Mouse (Mus musculus): ENCODE measurements around the gene Esp16. TPM values are rescaled to one million over a fixed set of nuclear protein-coding genes. Genes with fewer than 3 reads are reported as not detected.
"Not testable (repeated sequence)": the region's sequence is repeated elsewhere in the genome, so short reads cannot be mapped to it uniquely, and the experiment has no call there.

Esp16 gene
- polyA plus RNA-seq (2016; fragmentation: Nextera tagmentation; extraction: Ambion mirVana): not detected in 2 replicates

- not testable (repeated sequence) for DNase-seq (ENCODE audit: extremely low spot score, low spot score); H3K4me3 ChIP-seq; H3K27me3 ChIP-seq (ENCODE audit: poor library complexity, severe bottlenecking); H3K4me1 ChIP-seq; H3K9me3 ChIP-seq; H3K27ac ChIP-seq; H3K36me3 ChIP-seq (replicated peaks)
- 77% methylated on average over 6 of the region's 6 CpGs for WGBS
Measured at GRCm38 (mm10) chr17:39535842-39536241, at the start of gene Esp16. Gene Esp16, plus strand, starts transcription at chr17:39536142.

GRCm38 (mm10) chr17:39498043-39498442 is 37.9 kb upstream of the Esp16 start:
- not testable (repeated sequence) for H3K27ac ChIP-seq; DNase-seq (ENCODE audit: extremely low spot score, low spot score); H3K36me3 ChIP-seq (replicated peaks); H3K4me3 ChIP-seq; H3K27me3 ChIP-seq (ENCODE audit: poor library complexity, severe bottlenecking); H3K4me1 ChIP-seq
- peaks cover 25% of the 10 kb centered on the region; the same call in 1 of the 2 replicates for H3K9me3 ChIP-seq

Other genes starting within 250 kb of the Esp16 start
- not detected in 2 replicates for gene Esp18, start 129.8 kb upstream of the Esp16 start, polyA plus RNA-seq (2016; fragmentation: Nextera tagmentation; extraction: Ambion mirVana)
- not detected in 2 replicates for gene Esp15, start 104.8 kb downstream of the Esp16 start, polyA plus RNA-seq (2016; fragmentation: Nextera tagmentation; extraction: Ambion mirVana)